Mouse (Mus musculus): Measurements from ENCODE around the gene Scaf11.
"Not testable (repeated sequence)": the region's sequence is repeated elsewhere in the genome, so short reads cannot be mapped to it uniquely, and the experiment has no call there.

Scaf11 gene

DNA sequence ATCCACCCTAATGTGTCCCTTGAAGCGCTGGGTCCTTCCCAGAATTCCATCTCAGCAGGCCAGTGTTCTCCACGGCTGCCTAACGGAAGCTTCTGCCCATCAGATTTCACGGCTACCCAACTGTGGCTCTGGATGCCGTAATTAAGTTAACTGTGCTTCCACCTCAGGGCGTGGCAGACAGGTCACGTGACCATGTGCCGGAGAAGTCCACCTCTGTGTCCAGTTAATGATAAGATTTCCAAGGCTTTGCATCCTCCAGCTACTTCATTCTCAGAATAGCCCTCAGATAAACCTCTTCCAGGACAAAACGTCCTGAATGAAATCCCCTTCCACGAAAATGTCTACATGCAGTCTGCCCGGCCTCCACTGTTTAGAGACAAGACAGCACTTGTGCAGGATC, 4.4 kb upstream of the Scaf11 start:
- no peak for DNase-seq (ENCODE audit: extremely low spot score)

DNA sequence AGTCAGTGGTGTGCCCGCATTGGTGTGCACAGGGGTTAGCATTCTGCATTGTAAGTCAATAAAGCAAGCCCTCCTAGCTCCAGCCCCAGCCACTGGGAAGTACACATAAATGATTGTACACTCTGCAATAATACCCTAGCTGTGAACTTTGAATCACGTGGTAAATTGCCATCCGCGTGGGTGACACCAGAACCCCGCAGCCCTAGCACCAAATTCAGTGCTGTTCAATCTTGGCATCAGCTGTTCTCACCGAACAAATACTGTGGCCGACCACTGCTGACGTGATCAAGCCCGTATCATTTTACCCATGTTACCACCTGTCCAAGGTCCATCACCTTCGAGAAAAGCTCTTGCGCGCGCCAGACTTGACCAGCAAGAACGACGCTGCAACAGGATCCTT, 3.2 kb upstream of the Scaf11 start:
- DNase-seq (ENCODE audit: extremely low spot score): no peak

DNA sequence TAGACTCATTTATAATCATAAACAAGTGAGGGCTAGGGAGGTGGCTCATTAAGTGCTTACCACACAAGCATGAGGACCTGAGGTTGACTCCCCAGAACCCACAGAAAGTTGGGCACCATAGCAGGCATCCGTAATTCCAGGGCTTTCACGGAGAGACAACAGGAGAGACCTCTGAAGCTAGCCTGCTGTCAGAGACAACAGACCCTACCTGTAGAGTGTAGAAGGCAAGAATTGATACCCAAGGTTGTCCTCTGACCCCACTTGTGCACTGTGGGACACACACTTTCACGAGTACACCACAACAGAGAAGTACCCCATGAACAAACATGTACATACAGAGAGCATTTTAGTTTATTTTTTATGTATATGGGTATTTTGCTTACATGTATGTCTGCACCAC, 2.0 kb upstream of the Scaf11 start:
- no peak for DNase-seq (ENCODE audit: extremely low spot score)

DNA sequence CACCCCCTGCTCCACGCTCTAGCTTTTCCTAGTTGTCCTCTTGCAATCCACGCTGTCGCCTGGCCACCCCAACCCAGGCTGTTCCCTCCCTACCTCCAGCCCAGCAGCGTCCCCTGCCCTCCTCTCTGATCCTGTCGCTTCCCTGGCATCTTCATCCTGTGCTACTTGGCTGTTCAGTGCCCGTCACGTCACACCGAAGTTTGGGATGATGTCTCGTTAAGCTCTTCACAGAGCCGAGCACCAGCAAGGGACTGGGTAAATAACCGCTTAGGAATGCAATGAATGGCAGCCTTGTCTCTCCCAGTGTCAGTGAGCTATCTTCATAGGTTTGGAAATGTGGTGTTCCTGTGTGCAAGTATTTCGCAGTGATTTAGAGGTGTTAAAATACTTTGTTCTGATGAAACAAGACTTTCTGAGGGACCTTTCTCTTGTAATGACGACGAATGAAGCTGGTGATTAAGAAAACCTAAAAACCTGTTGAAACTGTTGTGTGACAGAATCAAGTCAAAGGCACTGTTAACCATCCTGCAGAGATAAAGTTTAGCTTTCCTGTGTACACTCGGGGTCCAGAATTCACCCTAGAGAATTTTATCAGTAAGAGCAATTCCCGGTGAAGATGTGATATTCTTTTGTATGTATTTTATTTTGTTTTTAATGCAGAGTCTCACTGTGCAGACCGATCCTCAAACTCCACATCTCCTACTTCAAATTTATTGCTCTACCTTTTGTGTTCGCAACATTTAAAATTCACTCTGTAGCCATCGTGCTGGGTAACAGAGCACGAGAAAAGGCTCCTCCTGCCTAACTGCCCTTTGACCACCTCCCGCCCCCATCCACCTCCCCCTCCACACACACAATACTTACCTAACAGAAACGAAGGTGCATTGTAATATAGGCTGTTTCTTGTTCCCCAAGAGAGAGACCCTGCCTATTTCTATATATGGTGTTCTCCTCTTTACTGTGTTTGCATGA, 1.2 kb upstream of the Scaf11 start:
- no peak for DNase-seq (ENCODE audit: extremely low spot score)

DNA sequence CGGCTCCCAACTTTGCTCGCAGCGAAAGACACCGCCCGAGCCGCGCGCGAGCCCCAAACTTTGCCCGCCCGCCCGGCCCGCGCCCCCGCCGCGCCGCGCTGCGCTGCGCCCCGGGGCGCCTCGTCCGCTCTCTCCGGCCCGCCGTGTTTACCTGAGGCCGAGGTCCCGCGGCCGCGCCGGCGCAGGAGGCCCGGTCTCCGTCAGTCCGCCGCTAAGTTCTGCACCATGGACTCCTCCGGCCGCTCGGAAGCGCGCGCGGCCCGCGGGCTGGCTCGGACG, 253 bp downstream of the Scaf11 start:
- DNase-seq (ENCODE audit: extremely low spot score): no peak

DNA sequence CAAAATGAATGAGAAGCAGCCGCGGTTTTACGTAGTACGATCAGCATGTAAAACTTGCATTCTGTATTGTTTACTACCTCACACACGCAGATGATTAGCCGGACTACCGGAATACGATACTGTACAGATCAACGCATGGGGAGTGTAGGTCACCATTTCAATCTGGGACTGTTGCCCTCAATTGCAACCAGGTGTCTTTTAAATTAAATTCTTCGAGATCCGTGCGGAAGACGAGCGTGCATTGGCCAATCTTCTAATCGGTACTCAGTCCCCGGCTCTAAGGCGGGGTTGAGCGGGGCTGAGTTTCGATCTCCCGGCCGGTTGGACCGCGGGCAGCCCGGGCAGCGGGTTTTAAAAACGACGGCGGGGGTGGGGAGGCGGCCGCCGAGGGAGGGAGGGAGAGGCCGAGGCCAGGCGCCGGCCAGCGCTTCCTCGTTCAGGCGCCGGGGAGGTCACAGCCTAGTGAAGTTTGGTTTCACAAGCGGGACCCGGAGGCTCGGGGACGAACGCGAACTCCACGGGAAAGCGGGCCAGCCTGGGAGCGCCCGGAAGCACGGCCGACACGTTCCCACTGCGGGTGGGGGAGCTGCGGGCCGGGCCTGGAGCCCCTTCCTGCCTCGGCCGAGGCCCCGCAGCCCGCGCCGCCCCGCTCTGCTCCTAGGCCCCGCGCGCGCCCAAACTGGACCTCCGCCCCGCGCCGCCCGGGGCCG, 747 bp downstream of the Scaf11 start:
- DNase-seq (ENCODE audit: extremely low spot score): peak; percentile 68

DNA sequence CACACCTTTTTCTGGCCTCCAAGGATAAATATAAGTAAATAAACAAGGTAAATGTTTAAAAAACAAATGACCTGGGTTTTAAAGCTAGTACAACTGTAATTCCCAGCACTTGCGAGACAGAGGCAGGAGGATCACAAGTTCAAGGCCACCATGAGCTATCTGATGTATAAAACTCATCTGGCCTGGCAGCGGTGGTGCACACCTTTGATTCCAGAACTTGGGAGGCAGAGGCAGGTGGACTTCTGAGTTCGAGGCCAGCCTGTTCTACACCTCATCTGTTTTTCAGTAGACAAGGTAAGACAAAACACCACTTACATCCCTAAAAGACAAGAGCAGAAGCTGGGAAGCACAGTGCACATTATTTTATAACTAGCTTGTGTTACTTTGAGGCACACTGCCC, 2.4 kb downstream of the Scaf11 start:
- DNase-seq (ENCODE audit: extremely low spot score): no peak

DNA sequence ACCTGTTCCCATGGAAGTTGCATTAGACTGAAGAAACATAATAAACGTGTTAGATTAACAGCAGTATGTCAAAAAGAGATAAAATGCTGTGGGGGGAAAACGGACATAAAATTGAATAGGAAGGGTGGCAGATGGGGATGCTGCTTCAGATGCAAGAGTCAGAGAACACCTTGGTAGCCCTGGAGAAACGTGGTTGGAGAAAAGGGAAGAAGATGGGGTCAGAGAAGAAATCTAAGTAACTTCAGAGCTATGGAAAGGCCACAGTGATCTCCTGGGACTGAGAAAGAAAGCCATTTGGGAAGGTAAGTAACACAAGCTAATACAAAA, 3.3 kb downstream of the Scaf11 start:
- no peak for DNase-seq (ENCODE audit: extremely low spot score)

DNA sequence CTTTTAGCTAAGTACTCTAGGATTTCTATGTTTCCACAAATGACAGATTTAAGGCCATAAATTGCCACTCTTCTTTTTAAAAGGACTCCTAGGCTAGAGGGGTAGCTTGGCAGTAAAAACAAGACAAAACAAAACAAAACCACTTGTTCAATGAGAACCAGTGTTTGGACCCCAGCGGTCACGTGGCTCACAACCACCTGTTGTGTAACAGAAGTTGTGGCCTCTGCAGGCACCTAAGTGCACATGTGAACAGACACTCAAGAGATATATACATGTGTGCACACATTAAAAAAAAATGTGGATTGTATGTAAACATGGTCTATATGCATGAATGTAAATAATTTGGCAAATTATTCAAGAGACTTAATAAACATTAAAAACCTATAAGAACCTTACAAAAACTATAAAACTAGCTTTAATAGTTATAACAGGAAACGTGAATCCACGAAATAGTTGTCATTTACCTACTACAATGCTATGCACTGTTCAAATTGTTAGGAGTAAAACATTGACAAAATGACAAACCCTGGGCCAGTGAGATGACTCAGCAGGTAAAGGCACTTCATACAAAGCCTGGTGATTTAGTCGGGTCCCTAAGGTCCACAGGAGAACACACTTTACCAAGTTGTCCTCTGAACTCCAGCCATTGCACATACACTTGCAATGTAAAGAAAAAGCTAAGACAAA, 3.8 kb downstream of the Scaf11 start:
- no peak for DNase-seq (ENCODE audit: extremely low spot score)

DNA sequence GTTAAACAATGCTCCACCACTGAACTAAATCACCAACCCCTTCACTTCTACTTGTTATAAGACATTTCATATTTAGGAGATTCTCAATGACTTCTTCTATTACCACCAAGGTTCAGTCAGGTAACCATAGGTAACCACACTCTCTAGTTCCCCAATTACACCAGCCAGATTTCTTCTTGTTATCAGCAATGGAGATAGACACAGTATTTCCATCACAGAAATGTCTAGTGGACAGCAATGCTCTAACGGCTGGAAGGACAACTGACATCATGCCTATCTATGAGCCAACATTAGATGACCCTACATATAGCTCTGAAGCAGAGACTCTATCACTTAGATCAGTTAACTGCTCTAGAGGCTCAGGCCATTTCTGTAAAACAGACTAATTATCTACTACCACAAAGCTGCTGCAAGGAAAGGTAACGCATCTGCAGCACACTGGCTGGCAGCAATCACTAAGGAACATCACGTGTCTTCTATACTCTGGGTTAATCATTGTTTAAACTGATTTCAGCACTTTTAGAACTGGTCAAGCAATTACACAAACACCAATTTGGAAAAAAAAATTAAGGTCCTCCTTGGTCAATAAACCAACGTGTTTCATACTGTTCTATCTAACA, 4.9 kb downstream of the Scaf11 start:
- DNase-seq (ENCODE audit: extremely low spot score): no peak

DNA sequence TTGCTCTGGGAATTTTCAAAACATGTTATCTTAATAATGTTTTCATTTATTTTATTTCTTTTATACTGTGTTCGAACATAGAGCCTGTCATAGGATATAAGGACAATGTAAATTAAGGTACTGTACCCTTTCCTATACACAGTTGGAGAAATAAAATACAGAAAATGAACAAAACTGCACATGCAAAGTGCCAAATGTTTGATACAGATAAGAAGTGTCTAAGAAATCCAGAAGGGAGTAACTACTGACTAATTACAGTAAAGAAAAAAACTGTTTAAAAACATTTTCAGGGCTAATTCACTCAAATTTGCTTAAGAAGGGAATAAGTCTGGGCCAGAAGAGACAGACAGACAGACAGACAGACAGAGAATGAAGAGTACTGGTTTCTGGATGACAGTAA, 7.3 kb downstream of the Scaf11 start:
- no peak for DNase-seq (ENCODE audit: extremely low spot score)

DNA sequence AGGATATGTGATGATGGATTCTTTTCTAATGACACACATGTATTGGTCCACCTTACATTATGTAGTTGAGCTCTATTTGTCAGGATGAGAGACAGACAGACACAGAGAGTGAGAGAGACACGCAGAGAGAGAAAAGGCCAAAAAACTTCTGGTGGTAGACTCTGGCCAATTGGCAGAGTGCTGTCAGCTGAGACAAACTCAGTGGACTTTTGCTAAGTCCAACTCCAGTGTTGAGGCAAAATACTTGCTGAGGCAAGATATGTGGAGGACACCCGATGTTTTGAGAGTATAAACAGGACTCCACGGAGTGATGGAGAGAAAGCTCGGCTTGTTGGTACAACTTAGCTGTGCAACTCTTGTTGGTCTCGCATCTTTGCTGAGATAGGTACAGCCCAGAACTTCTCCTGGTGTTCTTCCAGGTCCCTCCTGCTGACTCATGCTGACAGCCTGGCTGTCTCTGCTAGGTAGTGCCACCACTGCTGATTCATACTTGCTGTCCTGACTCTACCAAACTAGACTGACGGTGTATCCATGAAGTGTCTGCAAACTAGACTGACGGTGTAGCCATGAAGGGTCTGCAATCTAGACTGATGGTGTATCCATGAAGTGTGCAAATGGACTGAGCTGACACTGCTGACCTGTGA, 11.9 kb downstream of the Scaf11 start:
- no peak for DNase-seq (ENCODE audit: extremely low spot score)

DNA sequence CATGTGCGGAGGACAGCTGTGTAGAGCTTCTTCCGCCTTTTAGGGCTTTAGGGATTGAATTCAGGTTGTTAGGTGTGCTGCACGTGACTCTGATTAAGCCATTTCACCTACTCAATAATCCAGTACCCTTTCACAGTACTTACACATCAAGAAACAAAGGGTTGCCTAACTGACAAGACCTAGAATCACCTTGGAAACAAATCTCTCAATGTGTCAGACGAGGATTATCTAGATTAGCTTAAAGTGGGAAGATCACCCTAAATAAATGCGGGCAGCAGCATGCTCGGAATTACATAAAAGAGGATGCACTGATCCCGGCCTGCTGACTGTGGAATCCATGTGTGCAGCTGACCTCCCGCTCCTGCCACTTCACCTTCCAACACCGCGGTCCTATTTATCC, 13.9 kb downstream of the Scaf11 start:
- DNase-seq (ENCODE audit: extremely low spot score): no peak

DNA sequence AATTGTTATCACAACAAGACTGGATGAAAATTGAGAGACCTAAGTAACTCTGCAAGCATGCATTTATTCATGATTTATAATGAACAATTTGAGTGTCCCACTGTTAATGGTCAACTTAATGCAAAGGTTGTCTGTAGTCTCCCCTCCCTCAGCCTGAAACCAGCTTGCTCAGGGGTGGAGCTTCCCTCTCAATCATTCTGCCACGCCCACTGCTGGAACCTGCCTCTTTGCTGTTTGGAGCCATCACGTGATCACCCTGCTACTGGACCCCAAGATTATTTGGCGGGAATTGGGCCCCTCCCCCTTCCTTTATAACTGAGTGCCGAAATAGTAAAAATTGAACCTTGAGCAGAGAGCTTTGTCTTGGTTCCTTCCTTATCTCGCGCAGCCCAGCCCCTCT, 19.2 kb downstream of the Scaf11 start:
- not testable (repeated sequence) for DNase-seq (ENCODE audit: extremely low spot score)

DNA sequence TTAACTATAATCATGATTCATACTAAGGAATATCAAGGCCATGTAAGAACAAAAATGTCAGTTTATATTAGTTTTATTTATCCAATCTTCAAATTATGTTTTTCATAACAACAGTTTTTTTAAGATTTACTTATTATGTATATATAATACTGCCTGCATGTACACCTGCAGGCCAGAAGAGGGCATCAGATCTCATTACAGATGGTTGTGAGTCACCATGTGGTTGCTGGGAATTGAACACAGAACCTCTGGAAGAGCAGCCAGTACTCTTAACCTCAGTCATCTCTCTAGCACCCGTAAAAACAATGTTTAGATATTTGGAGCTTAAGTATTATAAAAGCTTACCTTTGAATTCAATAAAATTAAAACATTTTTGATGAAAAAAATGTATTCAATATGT, 26.4 kb downstream of the Scaf11 start:
- no peak for DNase-seq (ENCODE audit: extremely low spot score)

DNA sequence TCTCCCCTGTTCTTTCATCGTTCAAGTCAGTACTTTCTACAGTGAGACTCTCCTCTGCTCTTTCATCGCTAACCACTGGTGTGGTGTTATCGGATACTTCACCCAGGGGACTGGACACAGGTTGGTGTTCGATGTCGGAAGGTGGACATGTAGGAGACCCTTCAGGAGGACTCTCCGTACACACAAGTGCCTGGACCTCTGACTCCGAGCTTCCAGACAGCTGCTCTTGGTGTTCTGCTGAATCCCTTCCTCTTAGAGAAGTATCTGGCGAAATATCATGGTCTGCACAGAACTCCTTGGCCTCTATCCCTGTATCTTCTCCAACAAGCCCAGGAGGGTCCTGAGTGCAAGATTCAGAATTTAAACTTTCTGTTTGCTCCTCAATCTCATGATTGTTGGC, 40.7 kb downstream of the Scaf11 start:
- no peak for DNase-seq (ENCODE audit: extremely low spot score)

DNA sequence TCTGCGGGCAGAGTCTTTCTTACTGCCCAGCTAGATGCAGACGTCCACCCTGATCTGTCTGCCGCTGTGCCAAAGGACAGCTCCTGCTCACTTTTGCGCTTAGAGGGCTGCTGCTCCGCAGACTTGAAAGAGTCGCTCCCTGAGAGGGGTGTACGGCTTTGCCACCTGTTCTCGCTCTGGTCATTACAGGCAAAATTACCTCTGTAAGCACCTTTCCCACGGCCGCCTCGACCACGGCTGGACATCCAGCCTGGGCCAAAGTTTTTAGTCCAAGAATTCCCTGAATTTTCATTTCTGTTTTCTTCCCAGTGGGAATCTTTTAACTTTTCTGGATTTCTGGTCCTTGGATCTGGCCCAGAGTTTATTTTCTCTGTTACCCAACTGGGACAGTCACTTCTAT, 42.5 kb downstream of the Scaf11 start:
- no peak for DNase-seq (ENCODE audit: extremely low spot score)

DNA sequence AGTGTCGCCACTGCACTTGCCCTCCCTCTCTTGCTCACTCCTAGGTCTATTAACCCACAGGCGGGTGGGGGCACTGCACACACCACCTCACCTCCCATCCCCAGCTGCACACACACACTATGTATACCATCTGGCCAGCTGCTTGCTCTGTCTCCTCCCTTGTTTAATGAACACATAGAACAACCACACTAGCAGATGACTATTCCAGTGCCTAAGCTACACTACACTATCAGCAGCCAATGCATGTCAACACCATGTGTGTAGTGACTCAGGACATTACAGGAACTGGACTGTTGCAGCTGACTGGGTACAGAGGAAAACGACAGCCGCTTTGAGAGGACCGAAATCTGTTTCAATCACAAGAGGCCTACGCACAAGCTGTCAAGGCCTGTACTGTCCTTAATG, 51.9 kb downstream of the Scaf11 start:
- no peak for DNase-seq (ENCODE audit: extremely low spot score)

DNA sequence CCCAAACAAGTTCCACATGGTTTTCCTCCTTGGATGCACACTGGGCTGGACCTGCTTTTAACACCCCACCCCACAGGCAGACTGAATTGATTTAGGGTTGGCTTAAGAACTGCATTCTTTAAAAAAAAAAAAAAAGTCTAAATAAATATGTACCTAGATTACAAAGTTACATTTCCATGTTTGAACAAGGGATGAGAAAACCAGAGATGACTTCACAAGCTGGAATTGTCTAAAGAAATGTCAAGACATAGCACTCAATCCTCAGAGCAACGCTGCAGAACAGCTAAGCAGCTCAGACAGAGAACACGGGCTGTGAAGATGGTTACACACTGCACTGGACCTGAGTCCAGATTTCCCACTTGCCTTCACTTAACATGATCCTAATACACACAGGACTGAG, 53.5 kb downstream of the Scaf11 start:
- no peak for DNase-seq (ENCODE audit: extremely low spot score)

DNA sequence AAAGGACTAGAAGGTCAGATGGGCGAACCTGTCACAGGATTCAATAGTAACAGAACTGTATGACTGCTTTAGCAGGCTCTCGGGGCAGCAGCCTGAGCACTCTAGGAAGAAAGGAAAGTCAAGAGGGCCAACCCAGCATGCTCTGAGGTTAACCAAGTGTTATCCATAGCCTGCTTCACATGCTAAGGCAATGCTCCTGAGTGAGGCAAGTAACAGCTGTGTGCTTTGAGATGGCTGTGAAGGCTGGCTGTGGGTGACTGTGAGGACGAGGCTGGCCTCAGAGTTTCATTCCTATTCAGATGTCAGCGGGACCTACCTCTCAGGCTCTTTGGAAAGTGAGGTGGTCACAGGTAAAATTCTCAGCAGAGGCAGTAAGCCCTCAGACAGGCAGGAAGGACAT, 54.4 kb downstream of the Scaf11 start:
- DNase-seq (ENCODE audit: extremely low spot score): no peak

DNA sequence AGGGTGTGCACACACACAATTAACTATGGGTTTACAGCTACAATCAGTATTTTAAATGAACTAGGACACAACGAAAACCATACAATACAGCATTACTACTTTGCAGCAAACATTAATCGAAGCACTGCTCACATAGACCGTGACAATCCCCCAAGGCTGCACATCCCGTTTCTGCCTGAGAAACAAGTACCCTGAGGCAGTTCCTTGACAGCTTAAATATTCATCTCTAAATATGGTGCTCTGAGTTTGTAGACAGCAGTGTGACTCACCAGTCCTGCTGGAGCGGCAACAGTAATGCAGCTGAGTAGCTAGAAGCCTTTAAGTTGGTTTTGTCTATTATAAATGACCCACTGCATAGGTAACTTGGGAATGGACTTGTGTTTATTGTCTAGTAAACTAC, 55.1 kb downstream of the Scaf11 start:
- DNase-seq (ENCODE audit: extremely low spot score): no peak

DNA sequence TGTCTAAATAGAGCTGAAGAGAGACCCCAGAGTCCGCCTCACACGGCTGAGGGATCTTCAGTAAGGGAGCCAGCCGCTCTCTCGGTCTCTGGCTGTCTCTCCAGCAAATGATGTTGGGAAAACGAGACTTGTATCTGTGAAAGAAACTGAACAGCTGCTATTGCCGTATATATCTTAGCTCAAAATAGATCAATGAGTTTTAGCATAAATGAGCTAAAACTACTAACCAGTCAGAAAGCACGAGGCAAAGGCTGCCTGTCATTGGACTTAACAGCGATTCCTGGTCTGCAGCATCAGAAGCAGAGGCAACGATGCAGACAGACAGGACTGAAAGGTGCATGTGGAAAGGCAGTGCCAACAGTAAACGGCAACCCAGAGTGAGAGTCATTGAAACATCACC, 62.3 kb downstream of the Scaf11 start:
- DNase-seq (ENCODE audit: extremely low spot score): no peak

Data from embryo, embryonic 9.5 days (tissue).